15 mouse cellular contexts compared by ENCODE assay signal in genomic region chr10:10544955-10545354, GRCm38 (mm10).
"Had no signal": no experiment of that assay in that cellular context is flagged by ENCODE, and none has a peak within 500 bp of the region (broad histone marks: within the 10 kb centered on the region; RNA-seq: fewer than 3 reads in every experiment).

No protein-coding gene starts in this region.

- H3K27me3 ChIP-seq: neural tube, embryonic 15.5 days; stomach, embryonic 15.5 days had no signal

- H3K9me3 ChIP-seq: neural tube, embryonic 15.5 days; stomach, embryonic 15.5 days had no signal

- H3K4me3 ChIP-seq: neural tube, embryonic 15.5 days; stomach, embryonic 15.5 days had no signal

- H3K4me1 ChIP-seq: neural tube, embryonic 15.5 days; stomach, embryonic 15.5 days had no signal

- H3K36me3 ChIP-seq: neural tube, embryonic 15.5 days; stomach, embryonic 15.5 days had no signal

- H3K9ac ChIP-seq: neural tube, embryonic 15.5 days; stomach, embryonic 15.5 days had no signal

- DNase-seq: retina, postnatal 1 day; right cerebral cortex, adult 18-20 months; right cerebral cortex, postnatal 14 days; right cerebral cortex, postnatal 25 days; right cerebral cortex, postnatal 4 days; spleen, adult 18-20 months; thymus, adult 18-20 months; thymus, adult 2 months; thymus, postnatal 14 days; thymus, postnatal 25 days; thymus, postnatal 36 days; thymus, postnatal 4 days had no signal

- H3K27ac ChIP-seq: neural tube, embryonic 15.5 days; stomach, embryonic 15.5 days; stomach, postnatal 0 days had no signal

- H3K4me2 ChIP-seq: neural tube, embryonic 15.5 days; stomach, embryonic 15.5 days had no signal
